Mouse (Mus musculus): ENCODE data around the gene Kctd12b. TPM values are rescaled to one million over a fixed set of nuclear protein-coding genes. Genes with fewer than 3 reads are reported as not detected.
A peak's percentile ranks its signal among the peaks of the same experiment; 100 is the strongest.
"Not testable (repeated sequence)": the region's sequence is repeated elsewhere in the genome, so short reads cannot be mapped to it uniquely, and the experiment has no call there.

The Kctd12b gene
- polyA plus RNA-seq, 1 experiment from 2014 or later, result 3.9 TPM

DNA sequence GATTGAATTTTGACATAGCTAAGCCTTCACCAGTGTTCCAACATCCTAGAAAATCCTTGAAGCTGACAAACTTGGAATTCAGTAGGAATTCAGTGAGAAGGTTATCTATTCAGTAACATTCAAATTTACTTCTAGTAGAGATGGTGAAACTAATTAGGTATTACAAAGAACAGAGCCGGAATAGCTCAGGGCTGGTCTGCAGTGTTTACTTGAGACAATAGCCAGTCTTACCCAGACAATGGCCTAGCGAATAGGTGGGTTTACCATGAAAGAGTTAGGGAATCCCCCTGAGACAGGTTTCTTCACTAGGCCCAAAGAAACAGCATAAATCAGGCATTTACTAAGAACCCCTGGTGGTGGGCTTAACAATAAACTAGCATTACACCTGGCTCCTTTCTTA is 28.0 kb downstream of the Kctd12b start:
- H3K9ac ChIP-seq (ENCODE audit: low read depth, low read length); ATAC-seq (ENCODE audit: low FRiP score); H3K27me3 ChIP-seq (ENCODE audit: control insufficient read depth, insufficient read depth, low read length); H3K27ac ChIP-seq (ENCODE audit: low read depth, low read length); H3K36me3 ChIP-seq (ENCODE audit: control insufficient read depth, insufficient read depth, low read length); H3K4me2 ChIP-seq (replicated peaks; ENCODE audit: low read depth, low read length); H3K4me1 ChIP-seq (replicated peaks; ENCODE audit: control insufficient read depth, insufficient read depth, low read length); H3K4me3 ChIP-seq (ENCODE audit: low read depth, low read length); DNase-seq (ENCODE audit: low spot score); H3K9me3 ChIP-seq (ENCODE audit: control insufficient read depth, low read length): not testable (repeated sequence)
- 42% methylated on average over 2 of the region's 2 CpGs for WGBS

DNA sequence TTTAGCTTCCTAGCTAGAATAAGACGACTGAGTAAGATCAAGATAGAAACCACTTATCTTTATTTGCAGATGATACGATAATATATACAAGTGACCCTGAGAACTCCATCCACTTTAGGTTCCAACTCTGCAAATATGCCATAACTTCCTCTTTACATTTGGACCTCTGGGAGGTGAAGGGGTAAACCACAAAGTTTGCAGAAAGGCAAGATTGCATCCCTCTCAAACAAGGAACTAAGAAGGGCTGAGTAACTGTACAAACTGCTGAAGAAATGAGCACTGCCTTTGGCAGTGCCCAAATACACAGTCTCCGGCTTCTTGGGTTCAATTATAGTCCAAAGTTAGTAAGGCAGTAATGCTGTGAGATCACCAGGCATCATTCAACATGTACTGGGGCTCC is 31.3 kb downstream of the Kctd12b start:
- WGBS, result 85% methylated on average over 3 of the region's 3 CpGs
- H3K27me3 ChIP-seq (ENCODE audit: control insufficient read depth, insufficient read depth, low read length), result no peaks in the 10 kb centered on the region
- no peak overlapping the region for H3K27ac ChIP-seq (ENCODE audit: low read depth, low read length)
- no peak overlapping the region for H3K9ac ChIP-seq (ENCODE audit: low read depth, low read length)
- no peaks in the 10 kb centered on the region for H3K9me3 ChIP-seq (ENCODE audit: control insufficient read depth, low read length)
- H3K4me1 ChIP-seq (replicated peaks; ENCODE audit: control insufficient read depth, insufficient read depth, low read length), result no peaks in the 10 kb centered on the region
- no peak for ATAC-seq (ENCODE audit: low FRiP score)
- no peak for DNase-seq (ENCODE audit: low spot score)
- H3K36me3 ChIP-seq (ENCODE audit: control insufficient read depth, insufficient read depth, low read length), result no peaks in the 10 kb centered on the region
- no peak overlapping the region for H3K4me3 ChIP-seq (ENCODE audit: low read depth, low read length)
- no peak overlapping the region for H3K4me2 ChIP-seq (replicated peaks; ENCODE audit: low read depth, low read length)

DNA sequence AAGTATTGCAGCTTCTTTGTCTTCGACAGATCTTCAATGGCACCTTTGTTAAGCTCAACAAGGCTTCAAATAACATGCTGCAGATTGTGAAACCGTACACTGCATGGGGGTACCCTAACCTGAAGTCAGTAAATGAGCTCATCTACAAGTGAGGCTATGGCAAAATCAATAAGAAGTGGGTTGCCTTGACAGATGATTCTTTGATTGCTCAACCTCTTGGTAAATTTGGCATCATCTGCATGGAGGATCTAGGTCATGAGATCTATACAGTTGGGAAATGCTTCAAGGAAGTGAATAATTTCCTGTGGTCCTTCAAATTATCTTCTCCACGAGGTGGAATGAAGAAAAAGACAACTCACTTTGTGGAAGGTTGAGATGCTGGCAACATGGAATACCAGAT is 39.2 kb downstream of the Kctd12b start:
- ATAC-seq (ENCODE audit: low FRiP score) (no peak), DNase-seq (ENCODE audit: low spot score) (no peak)
- Histone ChIP-seq H3K27me3 (ENCODE audit: control insufficient read depth, insufficient read depth, low read length) (no peaks in the 10 kb centered on the region), H3K4me3 (ENCODE audit: low read depth, low read length) (no peak overlapping the region), H3K9me3 (ENCODE audit: control insufficient read depth, low read length) (no peaks in the 10 kb centered on the region), H3K36me3 (ENCODE audit: control insufficient read depth, insufficient read depth, low read length) (no peaks in the 10 kb centered on the region), H3K9ac (ENCODE audit: low read depth, low read length) (no peak overlapping the region), H3K27ac (ENCODE audit: low read depth, low read length) (no peak overlapping the region), H3K4me1 (replicated peaks; ENCODE audit: control insufficient read depth, insufficient read depth, low read length) (no peaks in the 10 kb centered on the region), H3K4me2 (replicated peaks; ENCODE audit: low read depth, low read length) (no peak overlapping the region)
- 65% methylated on average over 3 of the region's 3 CpGs for WGBS

DNA sequence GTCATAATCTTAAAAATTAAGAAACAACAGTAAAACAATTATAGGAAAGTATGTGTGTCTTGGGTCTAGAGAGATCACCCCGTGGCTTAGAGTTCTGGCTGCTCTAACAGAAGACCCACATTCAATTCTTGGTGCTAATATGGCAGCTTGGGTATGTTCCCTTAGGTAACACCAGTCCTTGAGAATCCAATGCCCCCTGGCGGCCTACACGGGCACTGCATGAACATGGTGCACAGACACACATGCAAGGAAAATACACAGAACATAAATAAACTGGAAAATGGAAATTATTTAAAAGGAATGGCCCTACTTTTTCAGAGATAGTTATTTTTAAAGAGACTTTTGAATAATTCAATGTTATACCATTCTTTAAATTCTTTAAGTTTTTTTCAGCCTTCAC is 55.6 kb downstream of the Kctd12b start:
- WGBS, result 79% methylated on average over 3 of the region's 3 CpGs
- Histone ChIP-seq H3K4me1 (replicated peaks; ENCODE audit: control insufficient read depth, insufficient read depth, low read length) (no peaks in the 10 kb centered on the region), H3K27me3 (ENCODE audit: control insufficient read depth, insufficient read depth, low read length) (no peaks in the 10 kb centered on the region), H3K27ac (ENCODE audit: low read depth, low read length) (no peak overlapping the region), H3K4me3 (ENCODE audit: low read depth, low read length) (no peak overlapping the region), H3K9me3 (ENCODE audit: control insufficient read depth, low read length) (no peaks in the 10 kb centered on the region), H3K36me3 (ENCODE audit: control insufficient read depth, insufficient read depth, low read length) (no peaks in the 10 kb centered on the region), H3K4me2 (replicated peaks; ENCODE audit: low read depth, low read length) (no peak overlapping the region), H3K9ac (ENCODE audit: low read depth, low read length) (no peak overlapping the region)
- DNase-seq (ENCODE audit: low spot score) (peak; percentile 2), ATAC-seq (ENCODE audit: low FRiP score) (no peak)

DNA sequence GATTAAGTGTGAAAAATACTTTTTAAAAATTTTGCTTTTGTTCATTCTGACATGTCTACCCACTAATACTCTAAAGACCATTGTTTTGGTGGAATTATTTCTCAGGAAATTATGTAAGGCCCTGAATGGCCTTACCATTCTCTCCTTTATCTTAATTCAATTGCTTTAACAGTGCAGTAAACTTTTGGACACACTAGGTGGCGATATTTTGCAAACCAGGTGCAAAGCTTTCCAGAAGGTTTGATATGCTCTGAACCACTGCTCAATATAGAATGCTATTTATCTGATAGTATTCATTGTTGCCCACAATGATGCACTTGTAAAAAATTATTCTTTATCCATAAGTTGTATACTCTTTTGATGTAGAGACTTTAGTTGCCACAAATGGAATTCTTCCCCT is 59.9 kb downstream of the Kctd12b start:
- Histone ChIP-seq H3K27me3 (ENCODE audit: control insufficient read depth, insufficient read depth, low read length) (no peaks in the 10 kb centered on the region), H3K36me3 (ENCODE audit: control insufficient read depth, insufficient read depth, low read length) (no peaks in the 10 kb centered on the region), H3K27ac (ENCODE audit: low read depth, low read length) (no peak overlapping the region), H3K4me3 (ENCODE audit: low read depth, low read length) (no peak overlapping the region), H3K9ac (ENCODE audit: low read depth, low read length) (no peak overlapping the region), H3K4me2 (replicated peaks; ENCODE audit: low read depth, low read length) (no peak overlapping the region), H3K4me1 (replicated peaks; ENCODE audit: control insufficient read depth, insufficient read depth, low read length) (no peaks in the 10 kb centered on the region), H3K9me3 (ENCODE audit: control insufficient read depth, low read length) (no peaks in the 10 kb centered on the region)
- no peak for ATAC-seq (ENCODE audit: low FRiP score)
- 0% methylated on average over 1 of the region's 1 CpGs for WGBS
- DNase-seq (ENCODE audit: low spot score), result peak; percentile 25

Other genes starting within 250 kb of the Kctd12b start
- gene Ubqln2, start 198.2 kb downstream of the Kctd12b start, polyA plus RNA-seq (2014; fragmentation: Nextera tagmentation; extraction: Ambion mirVana), result 50.7 and 54.3 TPM in 2 replicates
- not detected in 2 replicates for gene Cypt3, start 137.8 kb downstream of the Kctd12b start, polyA plus RNA-seq (2014; fragmentation: Nextera tagmentation; extraction: Ambion mirVana)
- gene Nbdy, start 27.2 kb upstream of the Kctd12b start, polyA plus RNA-seq (2014; fragmentation: Nextera tagmentation; extraction: Ambion mirVana), result 71.9 and 78.7 TPM in 2 replicates
- gene Spin2c, start 135.8 kb upstream of the Kctd12b start, polyA plus RNA-seq (2014; fragmentation: Nextera tagmentation; extraction: Ambion mirVana), result 16.2 and 19.1 TPM in 2 replicates

All from hindbrain, embryonic 11.5 days (tissue).